Mouse (Mus musculus): ENCODE data around the gene Eif4h. TPM values are rescaled to one million over a fixed set of nuclear protein-coding genes. Genes with fewer than 3 reads are reported as not detected.

Eif4h gene
- total and polyA plus RNA-seq, 2 experiments from 2014 or later = 241 to 430 TPM

- peak overlapping the region; percentile 3 for H3K4me3 ChIP-seq (ENCODE audit: low read depth, low read length)
- no peak overlapping the region for H3K9ac ChIP-seq (replicated peaks; ENCODE audit: low read depth, low read length)
These were observed 38.2 kb upstream of the Eif4h start for GRCm38 (mm10) chr5:134677491-134677890.

GRCm38 (mm10) chr5:134675956-134676759 lies 36.9 kb upstream of the Eif4h start:
- Histone ChIP-seq H3K36me3 (replicated peaks; ENCODE audit: control insufficient read depth, insufficient read depth, low read length) (no peaks in the 10 kb centered on the region), H3K9me3 (replicated peaks; ENCODE audit: control insufficient read depth, low read length) (no peaks in the 10 kb centered on the region), H3K27me3 (ENCODE audit: control insufficient read depth, insufficient read depth, low read length) (no peaks in the 10 kb centered on the region), H3K27ac (ENCODE audit: low read depth) (peak overlapping the region; percentile 79), H3K4me2 (ENCODE audit: low read depth, low read length) (peak overlapping the region; percentile 63), H3K4me3 (ENCODE audit: low read depth, low read length) (peak overlapping the region; percentile 38), H3K4me1 (ENCODE audit: control insufficient read depth, insufficient read depth) (peaks cover 15% of the 10 kb centered on the region), H3K9ac (replicated peaks; ENCODE audit: low read depth, low read length) (peak overlapping the region; percentile 43)
- DNase-seq (ENCODE audit: low spot score) = peak; percentile 93
- 2% methylated on average over 14 of the region's 14 CpGs for WGBS
- peak; percentile 80 for ATAC-seq (ENCODE audit: insufficient read depth, low read depth)
- TF ChIP-seq EP300 (IDR thresholded peaks at IDR 0.05; ENCODE audit: low read depth) (peak; percentile 71; the same call in 1 of the 2 replicates), CTCF (IDR thresholded peaks at IDR 0.05; ENCODE audit: low read depth) (no peak)

More at GRCm38 (mm10) chr5:134677491-134677890, 38.2 kb upstream of the Eif4h start:
- H3K27ac ChIP-seq (ENCODE audit: low read depth) = peak overlapping the region; percentile 79; the same call in 1 of the 2 replicates
- ATAC-seq (ENCODE audit: insufficient read depth, low read depth) (no peak), DNase-seq (ENCODE audit: low spot score) (no peak)
- peaks cover 15% of the 10 kb centered on the region for H3K4me1 ChIP-seq (ENCODE audit: control insufficient read depth, insufficient read depth)
- H3K9me3 ChIP-seq (replicated peaks; ENCODE audit: control insufficient read depth, low read length) = no peaks in the 10 kb centered on the region
- TF ChIP-seq EP300 (IDR thresholded peaks at IDR 0.05; ENCODE audit: low read depth) (no peak), CTCF (IDR thresholded peaks at IDR 0.05; ENCODE audit: low read depth) (no peak)
- H3K36me3 ChIP-seq (replicated peaks; ENCODE audit: control insufficient read depth, insufficient read depth, low read length) = no peaks in the 10 kb centered on the region
- 78% methylated on average over 5 of the region's 5 CpGs for WGBS
- peak overlapping the region; percentile 63 for H3K4me2 ChIP-seq (ENCODE audit: low read depth, low read length)
- H3K27me3 ChIP-seq (ENCODE audit: control insufficient read depth, insufficient read depth, low read length) = no peaks in the 10 kb centered on the region

DNA sequence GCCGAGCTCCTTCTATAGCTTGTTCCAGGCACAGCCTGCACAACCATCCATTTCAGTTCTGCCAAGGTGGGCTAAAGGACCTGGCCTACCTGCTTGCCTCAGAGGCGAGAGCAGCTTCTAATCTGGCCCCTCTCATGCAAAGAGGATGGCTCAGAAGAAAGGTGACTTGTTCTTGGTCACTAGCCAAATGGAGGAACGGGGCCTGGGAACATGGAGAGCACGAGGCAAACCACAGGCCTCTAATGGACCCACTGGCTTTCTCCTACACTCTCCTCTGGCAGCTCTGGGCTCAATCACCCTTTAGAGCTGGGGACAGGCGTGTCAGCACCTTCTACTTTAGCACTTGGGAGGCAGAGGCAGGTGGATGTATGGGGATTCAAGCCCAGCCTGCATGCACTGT lies 35.7 kb upstream of the Eif4h start:
- Histone ChIP-seq H3K4me2 (ENCODE audit: low read depth, low read length) (no peak overlapping the region), H3K9me3 (replicated peaks; ENCODE audit: control insufficient read depth, low read length) (no peaks in the 10 kb centered on the region), H3K27ac (ENCODE audit: low read depth) (peak overlapping the region; percentile 79), H3K4me1 (ENCODE audit: control insufficient read depth, insufficient read depth) (peaks cover 15% of the 10 kb centered on the region), H3K27me3 (ENCODE audit: control insufficient read depth, insufficient read depth, low read length) (no peaks in the 10 kb centered on the region), H3K36me3 (replicated peaks; ENCODE audit: control insufficient read depth, insufficient read depth, low read length) (no peaks in the 10 kb centered on the region), H3K4me3 (ENCODE audit: low read depth, low read length) (no peak overlapping the region), H3K9ac (replicated peaks; ENCODE audit: low read depth, low read length) (no peak overlapping the region; the same call in 1 of the 2 replicates)
- DNase-seq (ENCODE audit: low spot score) (no peak), ATAC-seq (ENCODE audit: insufficient read depth, low read depth) (no peak)
- no peak for TF ChIP-seq CTCF (IDR thresholded peaks at IDR 0.05; ENCODE audit: low read depth)
- WGBS = 50% methylated on average over 5 of the region's 5 CpGs

DNA sequence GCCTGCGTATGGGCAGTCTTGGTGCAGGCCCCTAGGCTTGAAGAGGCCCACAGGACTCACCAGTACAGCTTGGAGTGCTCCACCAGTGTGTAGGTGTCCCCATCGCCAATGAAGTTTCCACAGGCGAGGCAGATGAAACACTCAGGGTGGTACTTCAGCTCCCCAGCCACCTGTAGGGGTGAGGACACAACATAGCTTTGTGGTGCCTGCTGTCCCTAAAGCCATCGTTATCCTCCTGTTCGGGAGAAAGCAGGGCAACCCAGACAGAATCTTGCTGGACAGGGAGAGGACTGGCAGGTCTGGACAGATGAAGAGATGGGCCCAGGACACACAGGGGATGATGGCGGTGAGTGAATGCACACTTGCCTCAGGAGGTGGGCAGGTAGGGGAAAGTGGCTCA lies 33.3 kb upstream of the Eif4h start:
- WGBS = 96% methylated on average over 6 of the region's 6 CpGs

DNA sequence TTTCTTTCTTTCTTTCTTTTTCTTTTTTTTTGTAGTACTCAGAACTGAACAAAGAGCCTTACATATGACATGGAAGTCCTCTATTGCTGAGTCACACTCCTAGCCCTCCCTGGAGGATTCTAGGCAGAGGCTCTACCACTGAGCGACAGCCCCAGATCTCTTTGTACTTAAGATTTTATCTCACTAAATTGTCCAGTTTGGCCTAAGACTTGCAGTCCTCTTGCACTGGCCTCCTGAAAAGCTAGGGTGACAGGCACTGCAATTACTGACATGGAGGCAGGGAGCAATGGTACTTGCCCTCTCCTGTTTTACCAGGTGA lies 32.9 kb upstream of the Eif4h start:
- ATAC-seq (ENCODE audit: insufficient read depth, low read depth) = no peak
- no peaks in the 10 kb centered on the region for H3K9me3 ChIP-seq (replicated peaks; ENCODE audit: control insufficient read depth, low read length)
- no peak overlapping the region for H3K4me2 ChIP-seq (ENCODE audit: low read depth, low read length)

More for the DNA sequence above, 33.3 kb upstream of the Eif4h start:
- H3K27me3 ChIP-seq (ENCODE audit: control insufficient read depth, insufficient read depth, low read length) = no peaks in the 10 kb centered on the region
- H3K36me3 ChIP-seq (replicated peaks; ENCODE audit: control insufficient read depth, insufficient read depth, low read length) = no peaks in the 10 kb centered on the region
- no peak overlapping the region for H3K4me3 ChIP-seq (ENCODE audit: low read depth, low read length)
- no peak overlapping the region for H3K27ac ChIP-seq (ENCODE audit: low read depth)
- peaks cover 15% of the 10 kb centered on the region for H3K4me1 ChIP-seq (ENCODE audit: control insufficient read depth, insufficient read depth)
- H3K9ac ChIP-seq (replicated peaks; ENCODE audit: low read depth, low read length) = no peak overlapping the region
- TF ChIP-seq CTCF (IDR thresholded peaks at IDR 0.05; ENCODE audit: low read depth) = no peak
- TF ChIP-seq EP300 (IDR thresholded peaks at IDR 0.05; ENCODE audit: low read depth) = no peak
- no peak overlapping the region for H3K4me2 ChIP-seq (ENCODE audit: low read depth, low read length)
- H3K9me3 ChIP-seq (replicated peaks; ENCODE audit: control insufficient read depth, low read length) = no peaks in the 10 kb centered on the region
- no peak for ATAC-seq (ENCODE audit: insufficient read depth, low read depth)
- DNase-seq (ENCODE audit: low spot score) = no peak

More for the DNA sequence above, 32.9 kb upstream of the Eif4h start:
- Histone ChIP-seq H3K9ac (replicated peaks; ENCODE audit: low read depth, low read length) (no peak overlapping the region), H3K36me3 (replicated peaks; ENCODE audit: control insufficient read depth, insufficient read depth, low read length) (0 out of 2 replicates have a peak, but pooled peaks cover 2% of the 10 kb centered on the region), H3K27ac (ENCODE audit: low read depth) (no peak overlapping the region), H3K27me3 (ENCODE audit: control insufficient read depth, insufficient read depth, low read length) (no peaks in the 10 kb centered on the region), H3K4me1 (ENCODE audit: control insufficient read depth, insufficient read depth) (peaks cover 15% of the 10 kb centered on the region), H3K4me3 (ENCODE audit: low read depth, low read length) (no peak overlapping the region)
- DNase-seq (ENCODE audit: low spot score) = no peak
- WGBS = 67% methylated on average over 1 of the region's 1 CpGs
- TF ChIP-seq EP300 (IDR thresholded peaks at IDR 0.05; ENCODE audit: low read depth) = no peak
- no peak for TF ChIP-seq CTCF (IDR thresholded peaks at IDR 0.05; ENCODE audit: low read depth)
